Mouse (Mus musculus) spleen, postnatal 36 days (tissue): ENCODE data around the gene 1700019N19Rik.

Experiments
- DNase-seq, 2 experiments: peaks; one replicate each; pipeline ENCODE4 v3.0.0; 2022; ENCODE audit warnings: low spot score in 2 of 2, mixed read lengths in 1 of 2

1700019N19Rik gene

GRCm38 (mm10) chr19:58808864-58809263, 14.6 kb upstream of the 1700019N19Rik start:
- DNase-seq, result no peak

GRCm38 (mm10) chr19:58806364-58806763, 12.1 kb upstream of the 1700019N19Rik start:
- DNase-seq, result peak; percentile 28 to 36

- no peak for DNase-seq
Measured at GRCm38 (mm10) chr19:58805191-58805779, 11.0 kb upstream of the 1700019N19Rik start.

- DNase-seq, result no peak
Measured at GRCm38 (mm10) chr19:58795114-58795669, 931 bp upstream of the 1700019N19Rik start.

- no peak for DNase-seq
Measured at GRCm38 (mm10) chr19:58789194-58789593, 5.1 kb downstream of the 1700019N19Rik start.

- DNase-seq, result no peak
Measured at GRCm38 (mm10) chr19:58783938-58784337, 10.3 kb downstream of the 1700019N19Rik start.

- DNase-seq, result no peak
Measured at GRCm38 (mm10) chr19:58781566-58781965, 12.7 kb downstream of the 1700019N19Rik start.

- DNase-seq, result no peak
Measured at GRCm38 (mm10) chr19:58776461-58776860, 17.8 kb downstream of the 1700019N19Rik start.

GRCm38 (mm10) chr19:58767329-58767728, 26.9 kb downstream of the 1700019N19Rik start:
- DNase-seq, result no peak

GRCm38 (mm10) chr19:58762848-58763541, 31.3 kb downstream of the 1700019N19Rik start:
- DNase-seq, result no peak

GRCm38 (mm10) chr19:58762316-58762715, 31.9 kb downstream of the 1700019N19Rik start:
- no peak for DNase-seq

- DNase-seq, result no peak
Measured at GRCm38 (mm10) chr19:58759423-58759822, 34.8 kb downstream of the 1700019N19Rik start, which contains the start of gene Pnliprp2. Gene Pnliprp2 (plus strand): TSS chr19:58759719.

GRCm38 (mm10) chr19:58758871-58759270, 35.4 kb downstream of the 1700019N19Rik start:
- no peak for DNase-seq

- no peak for DNase-seq
Measured at GRCm38 (mm10) chr19:58751504-58751903, 42.8 kb downstream of the 1700019N19Rik start.

GRCm38 (mm10) chr19:58750822-58751221, 43.4 kb downstream of the 1700019N19Rik start:
- DNase-seq, result no peak

- no peak for DNase-seq
Measured at GRCm38 (mm10) chr19:58747498-58748000, 46.7 kb downstream of the 1700019N19Rik start.

- DNase-seq, result no peak
Measured at GRCm38 (mm10) chr19:58743736-58744135, 50.5 kb downstream of the 1700019N19Rik start.

GRCm38 (mm10) chr19:58742711-58743110, 51.5 kb downstream of the 1700019N19Rik start:
- DNase-seq, result no peak

- no peak for DNase-seq
Measured at GRCm38 (mm10) chr19:58741036-58741435, 53.2 kb downstream of the 1700019N19Rik start.

GRCm38 (mm10) chr19:58738111-58738510, 56.1 kb downstream of the 1700019N19Rik start:
- DNase-seq, result no peak
